In the genomic region with DNA sequence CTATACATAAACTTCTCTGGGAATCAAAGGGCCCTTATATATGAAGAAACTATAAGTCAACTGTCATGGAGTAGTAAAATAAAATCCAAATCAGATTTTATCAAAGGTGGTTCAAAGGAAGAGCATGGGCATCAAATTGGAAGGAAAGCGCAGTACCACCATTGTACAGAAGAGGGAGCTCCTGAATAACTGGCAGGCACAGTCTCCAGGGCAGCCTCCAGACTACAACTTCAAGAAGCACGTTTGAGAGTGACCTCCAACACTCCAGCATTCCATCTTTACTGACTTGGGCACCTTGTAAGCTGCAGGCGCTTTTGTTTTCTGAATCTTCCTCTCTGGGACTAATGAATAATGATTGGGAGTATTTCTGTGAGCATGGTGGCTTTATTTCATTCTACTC, we compare ENCODE assay signal across 9 mouse cellular contexts. TPM values are rescaled to one million over a fixed set of nuclear protein-coding genes. Genes with fewer than 3 reads are reported as not detected.
DNase-seq lines count a peak whose midpoint lies in the region; ATAC-seq and TF ChIP-seq lines count a peak whose summit lies in the region.
"Had no signal": no experiment of that assay in that cellular context is flagged by ENCODE, and none has a peak within 500 bp of the region (broad histone marks: within the 10 kb centered on the region; RNA-seq: fewer than 3 reads in every experiment).

No protein-coding gene starts in this region.

- no peak overlapping the region for H3K4me3 ChIP-seq in forebrain, embryonic 15.5 days
- no peak overlapping the region for H3K4me3 ChIP-seq in hindbrain, postnatal 0 days (ENCODE audit: low read length)
- H3K4me3 ChIP-seq in neural tube, embryonic 15.5 days (replicated peaks), result no peak overlapping the region
- H3K4me3 ChIP-seq: stomach, embryonic 15.5 days had no signal

- 4% methylated on average over 3 of the region's 3 CpGs for WGBS in forebrain, embryonic 15.5 days
- 8% methylated on average over 3 of the region's 3 CpGs for WGBS in hindbrain, postnatal 0 days
- 3% methylated on average over 3 of the region's 3 CpGs for WGBS in neural tube, embryonic 15.5 days

- peak; percentile 10 to 55 for DNase-seq in spleen, postnatal 10 days (ENCODE audit: low spot score in 2 of 2)
- no peak for DNase-seq in spleen, adult 12 weeks (ENCODE audit: low spot score)
- peak; percentile 22 for DNase-seq in c-Kit-positive CD71-positive TER-119-negative erythroid progenitor cells, embryonic 14.5 days (ENCODE audit: low read depth)
- DNase-seq in hindbrain, postnatal 0 days (ENCODE audit: low spot score), result peak; percentile 86
- DNase-seq in left cerebral cortex, postnatal 25 days (ENCODE audit: low spot score in 2 of 2), result peak; percentile 76 to 84
- DNase-seq in urinary bladder, postnatal 25 days (ENCODE audit: low spot score), result peak; percentile 71

- no peaks in the 10 kb centered on the region for H3K9me3 ChIP-seq in forebrain, embryonic 15.5 days
- no peaks in the 10 kb centered on the region for H3K9me3 ChIP-seq in hindbrain, postnatal 0 days (ENCODE audit: low read length)
- no peaks in the 10 kb centered on the region for H3K9me3 ChIP-seq in neural tube, embryonic 15.5 days (replicated peaks)
- H3K9me3 ChIP-seq: stomach, embryonic 15.5 days had no signal

- no peak overlapping the region for H3K27ac ChIP-seq in forebrain, embryonic 15.5 days (replicated peaks)
- no peak overlapping the region for H3K27ac ChIP-seq in hindbrain, postnatal 0 days
- H3K27ac ChIP-seq in neural tube, embryonic 15.5 days (replicated peaks), result no peak overlapping the region
- H3K27ac ChIP-seq: stomach, embryonic 15.5 days had no signal

- intact Hi-C loops in left cerebral cortex, postnatal 25 days (cut with DNase I), result loop anchor here (10.0 kb wide), 1 partner anchor 338 kb away; no protein-coding TSS in a partner anchor

- H3K36me3 ChIP-seq in forebrain, embryonic 15.5 days, result no peaks in the 10 kb centered on the region
- no peaks in the 10 kb centered on the region for H3K36me3 ChIP-seq in hindbrain, postnatal 0 days (ENCODE audit: insufficient read depth, low read length)
- H3K36me3 ChIP-seq in neural tube, embryonic 15.5 days, result no peaks in the 10 kb centered on the region
- H3K36me3 ChIP-seq: stomach, embryonic 15.5 days had no signal

- no peak overlapping the region for H3K4me2 ChIP-seq in forebrain, embryonic 15.5 days (replicated peaks)
- no peak overlapping the region for H3K4me2 ChIP-seq in hindbrain, postnatal 0 days (ENCODE audit: low read depth, low read length)
- no peak overlapping the region for H3K4me2 ChIP-seq in neural tube, embryonic 15.5 days
- H3K4me2 ChIP-seq: stomach, embryonic 15.5 days had no signal

- no peak overlapping the region for H3K9ac ChIP-seq in forebrain, embryonic 15.5 days (replicated peaks)
- no peak overlapping the region for H3K9ac ChIP-seq in hindbrain, postnatal 0 days (replicated peaks; ENCODE audit: low read length)
- H3K9ac ChIP-seq in neural tube, embryonic 15.5 days (replicated peaks), result no peak overlapping the region
- H3K9ac ChIP-seq: stomach, embryonic 15.5 days had no signal

- TF ChIP-seq CTCF in hindbrain, postnatal 0 days (IDR thresholded peaks at IDR 0.05; ENCODE audit: low read depth), result peak; percentile 96

- peak; percentile 63; the same call in 1 of the 2 replicates for ATAC-seq in forebrain, embryonic 15.5 days (replicated peaks)
- peak; percentile 59; the same call in 1 of the 2 replicates for ATAC-seq in hindbrain, postnatal 0 days
- peak; percentile 57; the same call in 1 of the 2 replicates for ATAC-seq in neural tube, embryonic 15.5 days (ENCODE audit: low FRiP score)

- no peaks in the 10 kb centered on the region for H3K4me1 ChIP-seq in forebrain, embryonic 15.5 days
- H3K4me1 ChIP-seq in hindbrain, postnatal 0 days (ENCODE audit: insufficient read depth, low read length), result no peaks in the 10 kb centered on the region
- no peaks in the 10 kb centered on the region for H3K4me1 ChIP-seq in neural tube, embryonic 15.5 days
- H3K4me1 ChIP-seq: stomach, embryonic 15.5 days had no signal

- H3K27me3 ChIP-seq in forebrain, embryonic 15.5 days, result no peaks in the 10 kb centered on the region
- H3K27me3 ChIP-seq in hindbrain, postnatal 0 days (ENCODE audit: insufficient read depth, low read length), result no peaks in the 10 kb centered on the region
- H3K27me3 ChIP-seq in neural tube, embryonic 15.5 days (replicated peaks), result no peaks in the 10 kb centered on the region
- H3K27me3 ChIP-seq: stomach, embryonic 15.5 days had no signal

RNA-seq across cellular contexts. Expression of a gene that starts 34.5 kb away (rescaled TPM):
- 10.3 and 10.5 TPM in 2 replicates for polyA plus RNA-seq in forebrain, embryonic 15.5 days (2015; fragmentation: Nextera tagmentation; extraction: Ambion mirVana)
- total RNA-seq in hindbrain, postnatal 0 days (2014; rRNA removed), result 40.7 and 43.1 TPM in 2 replicates
- 21.3 and 23.0 TPM in 2 replicates for polyA plus RNA-seq in hindbrain, postnatal 0 days (2015; fragmentation: Nextera tagmentation; extraction: Ambion mirVana)
- total RNA-seq in left cerebral cortex, postnatal 25 days (2021), result 100 to 1,000 TPM; 148 to 149 TPM
- 18.7 TPM in 2 replicates for polyA plus RNA-seq in neural tube, embryonic 15.5 days (2015; fragmentation: Nextera tagmentation; extraction: Ambion mirVana)

RNA-seq across cellular contexts. Expression of a gene that starts 37.6 kb away (rescaled TPM):
- polyA plus RNA-seq in forebrain, embryonic 15.5 days (2015; fragmentation: Nextera tagmentation; extraction: Ambion mirVana), result 0.17 and 0.20 TPM in 2 replicates
- 0.94 and 3.2 TPM in 2 replicates for total RNA-seq in hindbrain, postnatal 0 days (2014; rRNA removed)
- 0.39 and 0.59 TPM in 2 replicates for polyA plus RNA-seq in hindbrain, postnatal 0 days (2015; fragmentation: Nextera tagmentation; extraction: Ambion mirVana)
- 1 to 10 TPM; 2.7 to 4.5 TPM for total RNA-seq in left cerebral cortex, postnatal 25 days (2021)
- polyA plus RNA-seq in neural tube, embryonic 15.5 days (2015; fragmentation: Nextera tagmentation; extraction: Ambion mirVana), result 0.14 and 0.22 TPM in 2 replicates
- polyA plus RNA-seq: stomach, embryonic 15.5 days had no signal
